Mouse (Mus musculus): ENCODE data around the gene Trpm1.

Trpm1 gene

GRCm38 (mm10) chr7:64296286-64297010 is 142.8 kb downstream of the Trpm1 start:
- no peak for DNase-seq

GRCm38 (mm10) chr7:64310241-64310640 is 156.6 kb downstream of the Trpm1 start:
- no peak for DNase-seq

- DNase-seq = no peak
Observed at GRCm38 (mm10) chr7:64310756-64311155, 157.1 kb downstream of the Trpm1 start.

GRCm38 (mm10) chr7:64312811-64313210 is 159.2 kb downstream of the Trpm1 start:
- DNase-seq = no peak

Measured in thymus, postnatal 14 days (tissue).